Mouse (Mus musculus) ovary, postnatal 14 days (tissue): ENCODE results near the gene Selenos.
A peak's percentile ranks its signal among the peaks of the same experiment; 100 is the strongest.
"Not testable (repeated sequence)": the region's sequence is repeated elsewhere in the genome, so short reads cannot be mapped to it uniquely, and the experiment has no call there.

Experiments
- DNase-seq: peaks from one replicate; pipeline ENCODE4 v3.0.0; 2022; ENCODE audit warnings: low spot score

Selenos gene

DNA sequence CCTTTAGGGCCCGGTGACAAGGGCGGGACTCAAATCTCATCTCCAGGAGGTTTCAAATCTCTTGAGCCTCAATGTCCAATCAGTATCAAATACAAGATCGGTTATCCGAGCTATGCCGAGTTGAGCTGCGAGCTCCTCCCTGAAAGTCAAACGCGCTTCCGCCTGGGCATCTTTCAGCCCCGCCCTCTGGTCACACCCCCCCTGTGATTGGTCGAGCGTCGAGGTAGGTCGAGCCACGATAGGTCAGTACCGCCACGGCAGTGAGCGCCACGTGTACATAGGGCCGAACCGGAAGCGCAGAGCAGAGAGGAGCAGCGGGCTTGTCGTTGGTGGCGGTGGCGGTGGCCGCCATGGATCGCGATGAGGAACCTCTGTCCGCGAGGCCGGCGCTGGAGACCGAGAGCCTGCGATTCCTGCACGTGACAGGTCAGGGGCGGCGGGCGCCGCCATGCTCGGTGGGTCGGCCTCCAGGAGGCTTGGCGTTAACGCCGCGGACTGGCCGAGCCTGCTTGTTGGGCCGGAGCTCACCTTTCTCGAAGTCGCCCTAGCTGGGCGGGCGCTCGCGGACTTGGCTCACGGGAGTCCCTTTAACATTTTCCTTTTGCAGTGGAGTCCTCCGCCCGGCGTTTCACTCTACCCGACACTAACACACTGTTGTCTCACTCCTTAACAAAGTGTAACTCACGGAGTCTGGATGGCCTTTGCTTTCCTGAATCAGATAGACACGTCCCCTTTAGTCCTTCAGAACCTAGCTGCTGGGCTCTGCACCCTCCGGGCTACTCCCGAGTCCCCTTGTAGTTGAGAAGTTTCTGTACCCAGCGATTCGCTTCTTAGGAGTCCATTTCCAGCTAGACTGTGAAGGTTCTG, at the start of gene Selenos:
Gene Selenos, plus strand, starts transcription at position 286 of the 867 bp plus-strand sequence.
- peak; percentile 90 for DNase-seq

DNA sequence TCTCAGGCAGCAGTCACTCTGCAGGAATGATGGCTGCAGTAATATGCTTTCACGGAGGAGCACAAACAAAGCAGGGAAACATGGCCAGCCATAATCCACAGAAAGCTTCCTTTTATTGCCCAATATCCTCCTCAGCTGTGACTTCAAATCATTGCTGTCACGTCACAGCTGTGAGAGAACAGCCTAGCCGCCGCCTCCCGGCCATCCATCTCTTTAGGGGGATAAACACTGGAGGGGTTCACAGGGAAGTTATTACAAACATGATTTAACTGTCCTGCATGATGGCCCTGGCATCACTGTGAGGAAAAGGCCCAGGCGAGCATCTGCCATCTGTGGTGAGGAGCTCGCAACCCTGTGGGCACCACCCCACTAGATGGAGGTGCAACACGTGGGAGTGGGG, 42.6 kb upstream of the Selenos start:
- DNase-seq, result no peak

DNA sequence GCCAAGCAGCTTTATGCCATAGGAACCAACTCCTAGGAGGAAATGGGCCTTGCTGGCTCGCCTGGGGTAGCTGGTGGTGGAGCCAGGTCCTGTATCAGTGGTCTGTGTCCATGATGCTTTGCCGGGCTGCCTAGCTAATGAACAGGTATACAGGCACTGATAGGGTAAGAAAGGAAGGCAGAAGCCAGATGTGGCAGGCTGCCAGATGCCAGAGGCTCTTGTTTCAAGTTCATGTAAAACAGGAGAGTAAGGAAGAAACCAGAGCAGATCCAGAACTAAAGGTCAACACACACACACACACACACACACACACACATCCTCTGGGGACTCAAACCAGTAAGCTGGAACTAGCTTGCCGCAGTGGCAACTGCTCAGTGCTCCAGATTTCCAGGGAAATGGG, 41.2 kb upstream of the Selenos start:
- DNase-seq, result no peak

DNA sequence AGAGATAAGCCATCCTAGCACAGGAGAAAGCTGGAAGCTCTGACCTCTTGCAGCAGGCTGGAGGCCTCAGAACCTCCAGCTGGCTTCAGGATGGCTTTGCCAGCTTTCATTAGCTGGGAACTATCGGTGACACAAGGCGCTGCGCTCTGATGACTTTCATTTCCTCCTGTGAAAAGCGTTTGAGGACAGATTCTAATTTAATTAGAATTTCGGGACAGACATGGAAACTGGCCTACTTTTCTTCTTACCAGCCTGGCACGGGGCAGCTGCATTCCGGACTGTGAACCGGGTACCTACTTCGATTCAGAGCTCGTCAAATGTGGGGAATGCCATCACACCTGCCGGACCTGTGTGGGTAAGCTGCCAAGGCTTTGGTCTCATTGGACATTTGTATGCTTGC, 40.7 kb upstream of the Selenos start:
- DNase-seq, result no peak

DNA sequence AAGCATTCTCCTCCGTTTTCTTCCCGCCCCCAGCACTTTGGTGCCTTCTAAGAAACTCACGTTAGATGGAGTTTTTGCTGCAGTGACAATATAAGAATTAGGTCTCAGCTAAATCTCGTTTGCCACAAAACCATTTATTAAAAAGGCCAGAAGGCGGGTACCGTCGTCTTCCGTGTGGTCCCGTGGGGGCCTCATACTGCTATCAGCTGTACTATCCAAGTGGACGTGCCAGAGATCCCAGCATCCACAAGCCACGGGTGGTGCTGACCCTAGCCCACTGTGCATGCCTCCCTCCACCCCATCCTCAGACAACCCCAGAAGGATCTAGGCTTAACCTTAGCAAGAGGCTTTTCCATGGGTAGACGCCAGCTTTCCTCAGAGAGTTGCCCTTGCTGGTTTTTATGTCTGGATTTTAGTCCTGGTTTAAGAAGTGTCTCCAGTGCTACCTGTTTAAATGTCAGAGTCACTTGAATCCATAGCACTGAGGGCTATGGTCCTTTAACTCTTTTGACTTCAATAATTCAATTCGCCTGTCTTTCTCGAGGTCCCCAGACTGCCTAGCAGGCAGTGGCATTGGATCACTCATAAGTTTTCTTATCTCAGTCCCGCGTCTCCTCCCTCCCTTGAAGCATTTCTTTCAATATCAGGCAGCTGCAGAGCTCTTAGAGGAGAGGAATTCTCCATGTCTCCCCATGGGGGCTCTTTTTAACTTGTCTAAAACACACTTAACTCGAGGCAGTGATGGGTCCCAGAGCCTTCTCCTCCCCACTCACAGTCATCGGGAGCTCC, 39.2 kb upstream of the Selenos start:
- no peak for DNase-seq

DNA sequence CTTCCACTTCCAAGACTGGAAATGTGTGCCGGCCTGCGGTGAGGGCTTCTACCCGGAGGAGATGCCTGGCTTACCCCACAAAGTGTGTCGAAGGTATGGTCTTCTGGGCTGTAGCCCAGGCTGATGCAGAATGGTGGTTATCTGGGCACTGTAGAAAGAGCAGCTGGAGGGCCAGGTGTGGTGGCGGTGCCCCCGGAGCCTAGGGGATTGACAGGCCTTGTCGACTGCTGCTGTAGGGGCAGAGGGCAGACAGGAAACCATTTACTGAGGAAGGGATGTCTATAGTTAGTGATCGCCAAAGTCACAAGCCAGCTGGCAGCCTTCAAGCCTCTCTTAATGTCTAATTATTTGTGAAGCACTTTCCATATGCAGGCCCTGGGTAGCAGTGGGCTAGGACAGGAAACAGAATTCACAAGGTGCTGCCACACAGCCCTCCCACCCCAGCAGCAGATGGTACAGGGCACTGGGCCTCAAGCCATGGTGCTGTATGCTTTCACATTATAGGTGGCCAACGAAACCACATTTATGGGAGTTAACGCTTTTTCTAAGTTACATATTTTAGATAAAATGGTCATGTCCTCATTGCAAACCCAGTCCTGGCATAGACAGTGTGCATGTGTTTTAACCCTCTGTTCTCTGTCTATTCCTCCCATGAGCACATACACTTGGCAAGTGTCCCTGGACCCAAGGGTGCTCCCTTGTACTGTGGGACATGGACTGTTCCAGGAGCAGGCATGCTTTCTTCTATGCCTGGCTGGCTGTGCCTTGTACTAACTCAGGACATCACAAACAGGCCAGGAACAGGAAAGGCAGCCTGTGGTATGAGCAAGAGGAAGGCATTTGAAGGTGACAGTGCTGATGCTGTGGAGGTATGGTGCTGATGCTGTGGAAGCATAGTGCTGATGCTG, 35.6 kb upstream of the Selenos start, which contains the start of gene Gm45213:
Gene Gm45213, plus strand, starts transcription at position 51 of the 908 bp plus-strand sequence.
- no peak for DNase-seq

DNA sequence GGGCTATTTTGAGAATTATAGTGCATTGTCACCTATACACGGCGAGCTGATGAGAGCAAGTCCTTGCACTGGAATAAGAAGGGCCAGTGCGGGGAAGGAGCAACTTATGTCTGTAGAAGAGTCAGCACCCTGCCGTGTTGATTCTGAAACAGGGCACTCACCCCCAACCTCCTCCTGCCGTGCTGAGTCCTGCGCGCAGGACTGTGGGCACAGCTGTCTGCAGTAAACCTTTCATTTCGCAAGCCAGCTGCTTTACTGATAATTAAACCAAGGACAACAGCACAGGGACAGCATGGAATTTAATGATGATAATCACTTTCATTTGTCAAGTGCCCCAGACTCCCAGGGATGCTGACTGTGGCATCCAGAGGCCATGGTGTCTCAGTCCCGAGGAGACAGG, 34.8 kb upstream of the Selenos start:
- DNase-seq, result no peak

DNA sequence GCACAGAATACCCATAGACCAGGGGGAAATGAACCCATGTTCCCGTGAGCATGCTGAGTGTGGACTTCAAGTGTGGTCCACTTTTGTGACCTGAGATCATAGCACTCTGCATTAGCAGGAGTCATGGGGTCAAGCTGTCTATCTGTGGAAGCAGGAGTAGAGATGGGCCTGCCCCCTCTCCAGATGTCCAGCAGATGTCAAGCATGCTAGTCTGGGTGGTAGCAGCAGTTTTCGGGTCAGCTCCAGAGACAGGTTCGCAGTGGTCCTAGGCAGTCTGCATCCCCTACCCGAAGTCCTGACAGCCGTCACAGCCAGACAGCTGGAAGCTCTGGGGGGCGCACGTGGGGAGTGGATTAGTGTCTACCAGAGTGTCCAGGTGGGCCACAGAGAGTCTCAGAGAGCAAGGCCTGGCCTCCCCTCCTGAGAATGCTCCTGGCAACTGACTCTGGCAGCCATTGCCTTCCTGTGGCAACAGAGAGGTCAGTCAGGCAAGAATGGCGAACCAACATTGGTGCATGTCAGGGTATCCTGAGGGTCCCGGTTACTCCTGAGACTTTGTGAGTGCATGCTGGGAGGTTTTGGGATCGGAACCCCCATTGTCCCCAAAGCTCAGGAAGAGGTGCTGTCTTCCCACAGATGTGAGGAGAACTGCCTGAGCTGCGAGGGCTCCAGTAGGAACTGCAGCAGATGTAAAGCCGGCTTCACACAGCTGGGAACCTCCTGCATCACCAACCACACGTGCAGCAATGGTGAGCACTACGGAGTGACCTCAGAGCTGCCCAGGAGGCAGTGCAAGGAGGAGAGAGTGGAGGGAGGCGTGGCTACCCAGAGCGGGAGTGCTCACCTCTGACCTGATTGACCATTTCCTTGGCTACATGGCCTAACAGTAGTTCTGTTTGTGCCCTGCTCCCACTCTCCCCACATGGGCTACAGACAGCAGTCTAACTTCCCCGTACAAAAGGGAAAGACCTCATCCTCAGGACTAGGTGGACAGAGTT, 32.2 kb upstream of the Selenos start:
- DNase-seq, result no peak

DNA sequence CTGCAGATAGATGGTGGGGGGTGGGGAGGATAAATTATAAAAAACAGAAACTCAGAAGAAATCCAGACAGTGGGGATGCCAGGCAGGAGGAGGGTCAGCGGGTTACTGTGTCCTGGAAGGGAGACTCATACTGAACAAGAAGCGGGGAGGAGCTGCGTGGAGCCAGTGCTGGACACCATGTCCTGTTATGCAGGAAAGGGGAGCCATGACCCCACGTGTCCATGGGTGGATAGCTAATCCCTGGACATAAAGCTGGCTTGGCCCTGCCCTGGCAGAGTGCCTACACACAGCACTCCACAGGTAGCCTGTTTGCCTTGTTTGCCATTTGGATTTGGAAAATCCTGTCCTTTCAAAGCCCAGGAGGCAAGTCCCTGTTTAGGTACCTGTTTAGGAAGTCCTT, 31.5 kb upstream of the Selenos start:
- no peak for DNase-seq

DNA sequence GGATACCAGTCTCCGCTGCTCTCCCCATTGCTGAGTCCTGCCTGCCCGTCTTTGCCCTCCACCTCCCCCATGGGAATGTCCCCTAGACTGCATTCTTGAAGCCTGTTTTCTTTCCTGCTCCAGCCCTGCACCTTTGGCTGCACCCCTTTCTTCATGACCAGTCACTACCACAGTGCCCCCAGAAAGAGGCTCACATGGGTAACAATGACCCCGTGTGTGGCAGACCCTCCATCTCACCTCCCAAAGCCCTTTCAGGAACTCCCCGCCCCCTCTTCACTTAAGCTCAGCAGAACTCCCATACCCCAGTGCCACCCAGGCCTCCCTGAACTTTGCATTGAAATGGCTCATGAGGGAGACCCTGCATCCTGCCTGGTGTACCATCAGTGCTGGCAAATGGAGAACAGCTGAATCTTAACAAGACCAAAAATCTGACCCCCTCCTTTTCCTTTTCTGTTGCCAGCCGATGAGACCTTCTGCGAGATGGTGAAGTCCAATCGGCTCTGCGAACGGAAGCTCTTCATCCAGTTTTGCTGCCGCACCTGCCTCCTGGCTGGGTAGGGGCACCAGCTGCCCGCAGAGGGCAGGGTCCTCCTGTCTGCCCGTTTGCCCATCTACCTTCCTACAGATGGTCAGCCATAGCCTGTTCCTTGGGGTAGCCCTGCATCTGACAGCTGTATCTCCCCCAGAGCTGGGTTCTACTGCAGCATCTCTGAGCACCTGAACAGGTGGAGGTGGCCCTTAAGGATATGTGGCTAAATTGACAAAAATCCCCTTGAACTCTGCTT, 30.8 kb upstream of the Selenos start:
- no peak for DNase-seq

DNA sequence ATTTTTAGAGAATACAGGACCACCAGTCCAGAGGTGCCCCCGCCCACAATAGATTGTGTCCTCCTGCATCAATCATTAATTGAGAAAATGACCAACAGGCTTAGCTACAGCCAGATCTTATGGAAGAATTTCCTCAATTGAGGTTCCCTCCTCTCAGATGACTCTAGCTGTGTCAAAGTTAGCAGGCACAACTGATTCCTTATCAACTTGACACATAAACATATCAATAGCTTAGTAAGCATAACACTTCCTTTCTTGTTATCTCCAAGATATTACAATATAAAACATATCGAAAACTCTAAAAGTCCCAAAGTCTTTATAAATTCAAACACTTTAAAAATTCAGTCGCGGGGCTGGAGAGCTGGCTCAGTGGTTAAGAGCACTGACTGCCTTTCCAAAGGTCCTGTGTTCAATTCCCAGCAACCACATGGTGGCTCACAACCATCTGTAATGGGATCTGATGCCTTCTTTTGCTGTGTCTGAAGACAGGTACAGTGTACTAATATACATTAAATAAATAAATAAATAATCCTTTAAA, 25.4 kb upstream of the Selenos start:
- DNase-seq, result no peak

DNA sequence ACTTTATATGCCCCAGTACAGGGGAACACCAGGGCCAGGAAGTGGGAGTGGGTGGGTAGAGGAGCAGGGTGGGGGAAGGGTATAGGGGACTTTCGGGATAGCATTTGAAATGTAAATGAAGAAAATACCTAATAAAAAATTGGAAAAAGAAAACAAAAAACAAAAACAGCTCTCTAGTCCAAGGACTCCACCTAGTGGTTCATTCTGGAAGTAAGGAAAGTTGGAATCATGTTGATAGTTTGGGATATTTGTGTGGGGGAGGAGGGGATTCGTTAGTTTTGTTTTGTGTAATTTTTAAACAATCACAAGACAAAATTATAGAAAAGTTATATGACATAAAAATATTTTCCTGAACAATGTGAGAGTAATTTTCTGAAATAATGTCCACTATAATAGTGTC, 24.1 kb upstream of the Selenos start:
- DNase-seq, result not testable (repeated sequence)

DNA sequence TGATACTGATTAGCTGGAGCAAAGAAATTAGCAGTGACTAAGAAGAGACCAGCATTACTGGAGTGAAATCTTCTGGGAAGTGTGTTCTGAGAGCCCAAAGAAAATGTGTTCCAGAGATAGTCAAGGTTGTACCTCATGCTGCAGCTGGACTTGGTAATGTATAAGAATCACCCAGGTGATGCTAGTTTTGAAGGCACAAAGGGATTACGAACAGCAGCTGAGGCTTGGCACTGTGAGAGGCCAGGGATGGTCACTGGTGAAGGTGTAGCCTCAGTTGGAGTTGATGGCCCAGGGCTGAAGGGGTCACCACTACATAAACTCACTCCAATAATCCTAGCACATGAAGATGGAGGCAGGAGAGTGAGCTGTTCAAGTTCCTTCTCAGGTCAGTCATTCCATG, 20.7 kb upstream of the Selenos start, which contains the start of gene Snrpa1:
Gene Snrpa1, plus strand, starts transcription at position 301 of the 400 bp plus-strand sequence.
- DNase-seq, result no peak

DNA sequence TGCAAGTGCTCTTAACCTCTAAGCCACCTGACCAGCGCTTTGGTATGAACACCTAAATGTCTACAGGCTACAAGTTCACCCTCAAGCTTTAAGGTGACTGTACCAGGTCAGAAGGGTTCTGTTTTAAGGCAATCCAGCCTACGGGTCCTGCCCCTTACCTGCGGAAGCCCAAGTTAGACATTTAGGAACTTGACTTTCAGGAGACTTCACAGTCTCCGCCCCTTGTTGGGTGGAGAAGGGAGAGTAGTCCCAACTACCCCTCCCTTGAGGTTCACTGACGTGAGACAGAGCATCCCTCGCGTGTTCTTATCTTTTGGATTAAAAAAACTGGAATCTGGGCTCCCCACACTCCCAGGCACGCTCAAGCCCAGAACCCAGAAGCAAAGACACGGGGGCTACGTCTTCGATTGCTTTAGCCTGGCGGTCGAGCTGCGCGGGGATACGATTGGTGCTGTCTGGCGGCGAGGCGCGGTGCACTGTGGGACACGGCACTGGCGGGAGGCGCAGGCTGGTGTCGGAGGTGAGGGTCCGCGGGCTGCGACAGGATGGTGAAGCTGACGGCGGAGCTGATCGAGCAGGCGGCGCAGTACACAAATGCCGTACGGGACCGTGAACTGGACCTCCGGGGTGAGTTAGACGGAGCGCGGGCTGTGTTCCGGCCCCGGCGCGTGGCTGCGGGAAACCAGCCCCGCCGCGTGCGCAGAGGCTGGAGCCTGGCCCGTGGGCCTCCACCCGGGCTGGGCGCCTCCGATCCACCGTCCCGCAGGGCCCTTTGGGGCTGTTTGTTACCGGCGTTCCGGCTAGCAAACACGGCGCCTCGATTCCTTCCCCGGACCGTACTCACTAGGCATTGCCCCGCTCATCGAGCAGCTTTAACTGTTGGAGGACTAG, 19.1 kb upstream of the Selenos start:
- peak; percentile 79 for DNase-seq

DNA sequence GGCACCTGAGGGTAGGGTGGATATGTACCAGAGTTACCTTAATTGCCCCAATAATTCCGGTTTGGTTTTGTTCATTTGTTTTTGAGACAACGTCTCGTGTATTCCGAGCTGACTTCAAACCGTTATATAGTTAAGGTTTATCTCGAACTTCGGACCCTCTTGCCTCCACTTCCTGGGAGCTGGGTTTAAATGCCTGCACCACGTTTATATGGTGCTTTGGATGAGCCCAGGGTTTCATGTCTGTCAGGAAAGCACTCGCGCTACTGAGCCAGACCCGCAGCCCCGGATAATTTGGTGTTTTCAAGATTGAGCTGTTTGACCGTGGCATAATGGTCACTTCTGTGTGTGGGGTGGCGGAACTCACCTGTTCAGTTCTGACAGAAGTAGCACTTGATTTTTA, 18.4 kb upstream of the Selenos start:
- DNase-seq, result no peak

DNA sequence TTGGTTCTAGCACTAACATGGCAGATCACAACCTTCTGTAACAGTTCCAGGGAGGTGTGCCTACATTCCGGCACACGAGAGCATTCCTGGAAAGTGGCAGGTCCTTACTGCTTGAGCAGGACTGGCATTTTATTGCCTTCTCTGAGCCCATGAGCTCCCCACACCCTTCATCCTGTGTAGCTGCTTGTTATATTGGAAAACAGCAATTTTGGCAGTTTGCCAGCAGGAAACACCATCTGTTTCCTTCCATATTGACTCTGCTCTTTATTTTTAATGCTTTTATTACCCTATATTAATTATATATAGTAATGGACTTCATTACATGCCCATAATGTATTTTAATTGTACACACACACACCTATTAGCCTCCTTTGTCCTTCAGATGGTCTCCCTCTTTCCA, 3.0 kb upstream of the Selenos start:
- no peak for DNase-seq

DNA sequence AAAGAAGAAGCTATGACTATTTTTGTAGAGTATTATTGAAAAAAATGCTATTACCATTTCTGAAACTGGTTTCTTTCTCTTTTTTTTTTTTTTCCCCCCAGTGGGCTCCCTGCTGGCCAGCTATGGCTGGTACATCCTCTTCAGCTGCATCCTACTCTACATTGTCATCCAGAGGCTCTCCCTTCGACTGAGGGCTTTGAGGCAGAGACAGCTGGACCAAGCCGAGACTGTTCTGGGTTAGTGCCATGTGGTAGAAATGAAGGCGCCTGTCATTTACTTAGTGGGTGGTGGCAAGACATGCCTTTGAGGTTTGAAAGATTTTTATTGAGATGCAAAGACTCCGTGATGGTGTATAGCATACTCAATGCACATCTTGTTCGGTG, 773 bp downstream of the Selenos start:
- no peak for DNase-seq

DNA sequence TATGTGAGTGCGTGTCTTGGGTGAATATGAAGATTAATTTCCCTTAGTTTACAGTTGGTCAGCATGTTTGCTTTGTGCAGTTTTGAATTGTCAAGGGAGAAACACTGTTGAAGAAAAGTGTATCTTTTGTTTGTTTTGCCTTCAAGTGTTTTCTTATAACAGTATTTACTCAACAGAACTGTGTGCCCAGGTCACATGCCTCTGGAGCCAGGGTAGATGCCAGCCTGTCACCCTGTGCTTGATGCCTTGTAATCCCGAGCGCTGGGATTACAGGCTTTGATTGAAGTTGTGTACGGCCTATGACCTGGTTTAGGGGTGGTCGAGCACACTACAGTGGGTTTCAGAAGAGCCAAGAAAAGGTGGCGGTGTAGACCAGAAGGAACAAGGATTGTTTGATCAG, 4.3 kb downstream of the Selenos start:
- DNase-seq, result no peak

DNA sequence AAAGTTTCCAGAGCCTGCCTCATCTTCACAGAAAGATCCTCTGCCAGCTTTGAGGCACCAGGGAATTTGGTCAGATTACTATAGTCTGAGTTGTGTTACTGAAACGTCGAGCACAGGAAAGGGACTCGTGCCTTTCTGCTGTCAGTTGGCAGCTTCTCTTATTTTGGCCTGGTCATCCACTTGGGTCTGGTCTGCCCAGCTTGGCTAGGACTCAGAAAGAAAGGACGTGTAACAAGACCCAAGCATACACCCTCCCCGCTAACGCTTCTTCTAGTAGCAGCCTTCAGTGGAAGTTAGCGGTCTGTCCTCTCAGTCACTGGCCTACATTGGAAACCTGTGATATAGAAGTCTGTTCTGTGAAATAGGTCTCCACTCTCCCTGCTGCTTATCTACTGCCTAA, 5.1 kb downstream of the Selenos start:
- no peak for DNase-seq
